Mouse (Mus musculus): ENCODE measurements around the gene Rbm8a.

DNA sequence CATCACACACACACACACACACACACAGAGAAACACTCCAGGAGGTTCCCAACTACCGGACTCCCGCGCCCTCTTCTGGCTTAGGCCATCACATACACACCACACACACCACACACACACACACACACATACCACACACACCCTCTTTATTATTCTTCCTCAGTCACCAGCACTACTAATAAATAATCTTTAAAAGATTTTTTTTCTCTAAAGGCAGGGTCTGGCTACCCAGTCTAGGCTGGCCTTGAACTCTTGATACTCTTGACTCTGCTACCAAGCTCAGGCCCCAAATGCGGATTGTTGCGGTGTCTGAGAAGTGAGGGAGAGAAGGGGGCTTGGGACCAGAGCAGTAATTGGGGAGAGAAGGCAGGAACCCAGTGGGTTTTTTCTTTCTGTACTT lies 34.9 kb upstream of the Rbm8a start:
- TF ChIP-seq CTCF (IDR thresholded peaks at IDR 0.05 in 2 of 3, conservative IDR thresholded peaks at IDR 0.05 in 1 of 3; ENCODE audit: control insufficient read depth in 1 of 3, insufficient read depth in 1 of 3, low read depth in 2 of 3, low read length in 3 of 3, poor library complexity in 1 of 3, severe bottlenecking in 1 of 3) (peak in 1 of 3 experiments; percentile 20; a peak in 1 of 6 replicates), ZMIZ1 (IDR thresholded peaks at IDR 0.05; ENCODE audit: low read depth, low read length) (no peak), MEF2A (IDR thresholded peaks at IDR 0.05; ENCODE audit: extremely low read depth, insufficient replicate concordance, low read depth, low read length, poor library complexity, severe bottlenecking) (no peak), ZC3H11A (IDR thresholded peaks at IDR 0.05; ENCODE audit: low read depth, low read length) (no peak)

All from MEL (cell line).